Mouse (Mus musculus): ENCODE results near the gene Mtmr12.

- no peak for TF ChIP-seq POLR2A (IDR thresholded peaks at IDR 0.05; ENCODE audit: borderline replicate concordance, extremely low read depth, low read depth, low read length)
- peak; percentile 70 for TF ChIP-seq CTCF (IDR thresholded peaks at IDR 0.05; ENCODE audit: insufficient read depth, low read length)
These were observed 8.2 kb upstream of the Mtmr12 start for GRCm38 (mm10) chr15:12196410-12197191.

All from lung, adult 2 months (tissue).